Mouse (Mus musculus): ENCODE measurements around the gene Ccdc6. TPM values are rescaled to one million over a fixed set of nuclear protein-coding genes. Genes with fewer than 3 reads are reported as not detected.

The Ccdc6 gene
- polyA plus RNA-seq, 1 experiment from 2014 or later: 22.6 TPM

DNA sequence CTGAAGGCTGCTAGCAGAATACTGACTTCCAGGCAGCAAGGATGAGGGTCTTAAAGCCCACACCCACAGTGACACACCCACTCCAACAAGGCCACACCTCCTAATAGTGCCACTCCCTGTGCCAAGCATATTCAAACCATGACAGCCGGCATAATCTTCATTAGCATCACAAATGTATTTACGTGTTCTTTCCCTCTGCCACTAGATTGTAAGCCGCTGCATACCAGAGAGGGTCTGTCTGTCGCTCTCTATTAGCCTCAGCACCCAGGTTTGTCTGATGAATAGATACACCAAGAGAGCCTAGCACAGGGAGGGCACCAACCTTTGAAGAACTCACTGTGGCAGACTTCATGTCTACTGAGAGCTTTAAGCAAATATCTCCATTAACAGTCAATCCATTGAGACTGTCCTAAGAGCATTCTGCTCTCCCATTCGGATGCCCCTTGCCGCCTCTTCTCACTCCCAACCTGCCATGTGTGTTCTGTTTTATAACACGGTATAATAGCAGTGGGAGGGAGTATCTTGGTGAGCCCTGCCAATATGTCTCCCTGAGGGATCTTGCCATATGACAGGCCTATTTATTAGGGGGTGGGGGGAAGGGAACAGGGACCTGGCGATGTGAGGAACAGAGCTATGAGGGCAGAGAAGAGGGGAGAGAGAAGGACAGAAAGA lies 30.3 kb upstream of the Ccdc6 start:
- 66% methylated on average over 8 of the region's 8 CpGs for WGBS
- no peak overlapping the region for H3K4me3 ChIP-seq (ENCODE audit: low read depth, low read length)

DNA sequence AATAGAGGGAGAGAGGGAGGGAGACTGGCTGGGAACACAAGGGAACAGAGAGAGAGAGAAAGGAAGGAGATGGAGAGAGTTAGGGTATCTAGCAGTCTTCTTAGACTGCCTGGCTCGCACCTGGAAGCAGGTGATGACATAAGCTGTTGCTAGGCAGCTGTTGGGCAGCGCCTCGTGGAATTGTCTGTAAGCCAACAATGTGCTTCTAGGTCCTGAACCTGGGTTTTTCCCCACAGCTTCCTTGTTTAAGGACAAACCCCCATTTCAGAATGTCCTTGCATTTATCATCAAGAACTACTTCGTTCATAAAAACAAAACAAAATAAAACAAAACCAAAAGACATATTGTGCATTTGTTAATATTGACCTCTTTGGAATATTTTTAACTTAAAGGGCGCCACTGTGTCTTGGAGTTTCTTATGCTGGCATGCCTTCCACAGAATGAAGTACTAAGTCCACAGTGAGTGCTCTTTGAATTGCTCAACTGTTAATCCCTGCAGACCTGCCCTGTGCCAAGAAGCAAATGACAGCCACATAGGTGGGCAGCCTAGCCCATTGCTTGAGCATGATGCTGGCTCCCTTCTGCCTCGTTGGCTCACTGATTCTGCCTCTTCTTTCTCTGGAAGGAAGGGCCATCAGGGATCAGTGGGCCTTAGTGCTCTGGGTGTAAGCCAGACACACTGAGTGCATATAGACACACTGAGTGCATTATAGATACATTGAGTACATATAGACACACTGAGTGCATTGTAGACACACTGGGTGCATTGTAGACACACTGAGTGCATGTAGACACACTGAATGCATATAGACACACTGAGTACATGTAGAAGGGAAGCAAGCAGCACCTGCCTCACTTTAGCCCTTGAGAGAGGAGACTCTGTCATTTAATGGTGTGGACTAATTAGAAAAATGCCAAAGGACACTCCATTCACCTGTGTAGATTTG lies 29.5 kb upstream of the Ccdc6 start:
- H3K9me3 ChIP-seq (ENCODE audit: control insufficient read depth, low read length): no peaks in the 10 kb centered on the region
- ATAC-seq (ENCODE audit: insufficient number of reproducible peaks, low FRiP score, low TSS enrichment, low read depth) (no peak), DNase-seq (ENCODE audit: low spot score) (no peak)
- no peaks in the 10 kb centered on the region for H3K27me3 ChIP-seq (ENCODE audit: control insufficient read depth, insufficient read depth, low read length)
- H3K4me2 ChIP-seq (ENCODE audit: low read depth, severe bottlenecking): no peak overlapping the region
- H3K4me3 ChIP-seq (ENCODE audit: low read depth, low read length): no peak overlapping the region
- no peak overlapping the region for H3K9ac ChIP-seq (ENCODE audit: low read length)
- H3K36me3 ChIP-seq (ENCODE audit: control insufficient read depth, insufficient read depth, low read length): no peaks in the 10 kb centered on the region
- H3K4me1 ChIP-seq (ENCODE audit: control insufficient read depth, insufficient read depth, low read length): no peaks in the 10 kb centered on the region
- 69% methylated on average over 6 of the region's 6 CpGs for WGBS
- H3K27ac ChIP-seq (replicated peaks; ENCODE audit: low read depth, low read length): no peak overlapping the region

More for the DNA sequence above, 30.3 kb upstream of the Ccdc6 start:
- Histone ChIP-seq H3K4me2 (ENCODE audit: low read depth, severe bottlenecking) (no peak overlapping the region), H3K27me3 (ENCODE audit: control insufficient read depth, insufficient read depth, low read length) (no peaks in the 10 kb centered on the region), H3K27ac (replicated peaks; ENCODE audit: low read depth, low read length) (no peak overlapping the region), H3K9ac (ENCODE audit: low read length) (no peak overlapping the region), H3K4me1 (ENCODE audit: control insufficient read depth, insufficient read depth, low read length) (no peaks in the 10 kb centered on the region), H3K9me3 (ENCODE audit: control insufficient read depth, low read length) (no peaks in the 10 kb centered on the region), H3K36me3 (ENCODE audit: control insufficient read depth, insufficient read depth, low read length) (no peaks in the 10 kb centered on the region)
- no peak for ATAC-seq (ENCODE audit: insufficient number of reproducible peaks, low FRiP score, low TSS enrichment, low read depth)
- no peak for DNase-seq (ENCODE audit: low spot score)

- ATAC-seq (ENCODE audit: insufficient number of reproducible peaks, low FRiP score, low TSS enrichment, low read depth) (no peak), DNase-seq (ENCODE audit: low spot score) (no peak)
- Histone ChIP-seq H3K27ac (replicated peaks; ENCODE audit: low read depth, low read length) (no peak overlapping the region), H3K4me2 (ENCODE audit: low read depth, severe bottlenecking) (no peak overlapping the region), H3K4me3 (ENCODE audit: low read depth, low read length) (no peak overlapping the region), H3K4me1 (ENCODE audit: control insufficient read depth, insufficient read depth, low read length) (no peaks in the 10 kb centered on the region), H3K27me3 (ENCODE audit: control insufficient read depth, insufficient read depth, low read length) (no peaks in the 10 kb centered on the region), H3K36me3 (ENCODE audit: control insufficient read depth, insufficient read depth, low read length) (no peaks in the 10 kb centered on the region), H3K9ac (ENCODE audit: low read length) (no peak overlapping the region), H3K9me3 (ENCODE audit: control insufficient read depth, low read length) (no peaks in the 10 kb centered on the region)
- 57% methylated on average over 6 of the region's 6 CpGs for WGBS
Measured at GRCm38 (mm10) chr10:70069321-70069720, 27.6 kb upstream of the Ccdc6 start.

- Histone ChIP-seq H3K4me2 (ENCODE audit: low read depth, severe bottlenecking) (no peak overlapping the region), H3K9ac (ENCODE audit: low read length) (no peak overlapping the region), H3K9me3 (ENCODE audit: control insufficient read depth, low read length) (no peaks in the 10 kb centered on the region), H3K4me1 (ENCODE audit: control insufficient read depth, insufficient read depth, low read length) (no peaks in the 10 kb centered on the region), H3K27ac (replicated peaks; ENCODE audit: low read depth, low read length) (no peak overlapping the region), H3K36me3 (ENCODE audit: control insufficient read depth, insufficient read depth, low read length) (no peaks in the 10 kb centered on the region), H3K4me3 (ENCODE audit: low read depth, low read length) (no peak overlapping the region), H3K27me3 (ENCODE audit: control insufficient read depth, insufficient read depth, low read length) (no peaks in the 10 kb centered on the region)
- no peak for ATAC-seq (ENCODE audit: insufficient number of reproducible peaks, low FRiP score, low TSS enrichment, low read depth)
- DNase-seq (ENCODE audit: low spot score): no peak
- 87% methylated on average over 4 of the region's 4 CpGs for WGBS
Measured at GRCm38 (mm10) chr10:70071334-70071733, 25.6 kb upstream of the Ccdc6 start.

DNA sequence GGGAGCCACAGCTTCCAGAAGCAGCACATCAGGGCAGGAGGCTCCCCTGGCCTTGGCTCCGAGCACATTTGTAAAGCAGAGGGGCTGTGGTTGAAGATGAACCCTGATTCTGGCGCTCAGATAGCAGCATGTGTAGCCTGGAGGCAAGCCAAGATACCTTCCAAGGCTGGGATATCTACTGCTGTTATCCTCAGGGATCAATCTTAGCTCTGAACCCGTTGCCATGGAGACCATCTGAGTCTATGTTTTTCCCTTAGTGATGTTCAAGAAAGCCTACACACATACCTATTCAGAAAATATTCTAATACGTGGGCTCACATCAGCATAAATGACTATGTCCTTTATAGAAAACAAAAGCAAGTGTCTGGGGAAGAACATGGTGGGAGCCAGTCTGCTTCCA lies 19.5 kb upstream of the Ccdc6 start:
- Histone ChIP-seq H3K4me1 (ENCODE audit: control insufficient read depth, insufficient read depth, low read length) (no peaks in the 10 kb centered on the region), H3K27ac (replicated peaks; ENCODE audit: low read depth, low read length) (no peak overlapping the region), H3K4me2 (ENCODE audit: low read depth, severe bottlenecking) (no peak overlapping the region), H3K36me3 (ENCODE audit: control insufficient read depth, insufficient read depth, low read length) (no peaks in the 10 kb centered on the region), H3K27me3 (ENCODE audit: control insufficient read depth, insufficient read depth, low read length) (no peaks in the 10 kb centered on the region), H3K9me3 (ENCODE audit: control insufficient read depth, low read length) (no peaks in the 10 kb centered on the region), H3K4me3 (ENCODE audit: low read depth, low read length) (no peak overlapping the region), H3K9ac (ENCODE audit: low read length) (no peak overlapping the region)
- ATAC-seq (ENCODE audit: insufficient number of reproducible peaks, low FRiP score, low TSS enrichment, low read depth) (no peak), DNase-seq (ENCODE audit: low spot score) (no peak)
- 76% methylated on average over 4 of the region's 4 CpGs for WGBS

DNA sequence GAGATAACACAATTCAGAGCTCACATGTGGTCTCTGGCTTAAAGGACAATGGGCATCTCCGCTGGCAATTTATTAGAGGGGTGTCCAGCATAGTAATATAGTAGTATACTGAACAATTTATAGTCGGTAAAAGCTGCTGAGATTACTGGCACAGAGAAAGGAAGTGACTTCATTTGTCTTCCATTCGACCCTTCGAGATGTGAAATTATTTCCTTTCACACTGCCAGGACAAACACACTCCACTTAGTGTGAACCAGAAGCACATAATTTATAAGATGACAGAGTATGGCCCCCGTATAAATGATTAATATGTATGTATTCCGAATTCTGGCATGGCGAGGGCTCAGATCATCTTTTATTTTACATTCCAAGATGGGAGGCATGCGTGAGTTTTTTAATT lies 16.0 kb upstream of the Ccdc6 start:
- H3K27ac ChIP-seq (replicated peaks; ENCODE audit: low read depth, low read length): no peak overlapping the region
- H3K4me3 ChIP-seq (ENCODE audit: low read depth, low read length): no peak overlapping the region
- H3K9ac ChIP-seq (ENCODE audit: low read length): no peak overlapping the region
- no peaks in the 10 kb centered on the region for H3K4me1 ChIP-seq (ENCODE audit: control insufficient read depth, insufficient read depth, low read length)
- no peaks in the 10 kb centered on the region for H3K36me3 ChIP-seq (ENCODE audit: control insufficient read depth, insufficient read depth, low read length)
- no peaks in the 10 kb centered on the region for H3K27me3 ChIP-seq (ENCODE audit: control insufficient read depth, insufficient read depth, low read length)
- 78% methylated on average over 8 of the region's 8 CpGs for WGBS
- H3K4me2 ChIP-seq (ENCODE audit: low read depth, severe bottlenecking): no peak overlapping the region
- DNase-seq (ENCODE audit: low spot score): no peak
- H3K9me3 ChIP-seq (ENCODE audit: control insufficient read depth, low read length): no peaks in the 10 kb centered on the region
- no peak for ATAC-seq (ENCODE audit: insufficient number of reproducible peaks, low FRiP score, low TSS enrichment, low read depth)

GRCm38 (mm10) chr10:70081564-70082175 lies 15.3 kb upstream of the Ccdc6 start:
- Histone ChIP-seq H3K9me3 (ENCODE audit: control insufficient read depth, low read length) (no peaks in the 10 kb centered on the region), H3K36me3 (ENCODE audit: control insufficient read depth, insufficient read depth, low read length) (no peaks in the 10 kb centered on the region), H3K9ac (ENCODE audit: low read length) (no peak overlapping the region), H3K4me2 (ENCODE audit: low read depth, severe bottlenecking) (no peak overlapping the region), H3K27me3 (ENCODE audit: control insufficient read depth, insufficient read depth, low read length) (no peaks in the 10 kb centered on the region), H3K27ac (replicated peaks; ENCODE audit: low read depth, low read length) (no peak overlapping the region), H3K4me3 (ENCODE audit: low read depth, low read length) (no peak overlapping the region), H3K4me1 (ENCODE audit: control insufficient read depth, insufficient read depth, low read length) (no peaks in the 10 kb centered on the region)
- DNase-seq (ENCODE audit: low spot score): no peak
- ATAC-seq (ENCODE audit: insufficient number of reproducible peaks, low FRiP score, low TSS enrichment, low read depth): no peak; the same call in 1 of the 2 replicates
- WGBS: 50% methylated on average over 19 of the region's 19 CpGs

- H3K4me1 ChIP-seq (ENCODE audit: control insufficient read depth, insufficient read depth, low read length): no peaks in the 10 kb centered on the region
- H3K9ac ChIP-seq (ENCODE audit: low read length): no peak overlapping the region
- no peak overlapping the region for H3K4me3 ChIP-seq (ENCODE audit: low read depth, low read length)
- no peaks in the 10 kb centered on the region for H3K27me3 ChIP-seq (ENCODE audit: control insufficient read depth, insufficient read depth, low read length)
- ATAC-seq (ENCODE audit: insufficient number of reproducible peaks, low FRiP score, low TSS enrichment, low read depth): no peak
- H3K36me3 ChIP-seq (ENCODE audit: control insufficient read depth, insufficient read depth, low read length): no peaks in the 10 kb centered on the region
- 85% methylated on average over 5 of the region's 5 CpGs for WGBS
- no peak for DNase-seq (ENCODE audit: low spot score)
- no peak overlapping the region for H3K4me2 ChIP-seq (ENCODE audit: low read depth, severe bottlenecking)
- no peak overlapping the region for H3K27ac ChIP-seq (replicated peaks; ENCODE audit: low read depth, low read length)
- H3K9me3 ChIP-seq (ENCODE audit: control insufficient read depth, low read length): no peaks in the 10 kb centered on the region
Measured at GRCm38 (mm10) chr10:70083241-70083640, 13.7 kb upstream of the Ccdc6 start.
